Mouse (Mus musculus): Measurements from ENCODE around the gene Mpig6b. TPM values are rescaled to one million over a fixed set of nuclear protein-coding genes. Genes with fewer than 3 reads are reported as not detected.

Gene Mpig6b
- 0.36 and 0.46 TPM in 2 replicates for polyA plus RNA-seq (2014; fragmentation: Nextera tagmentation; extraction: Ambion mirVana)

DNA sequence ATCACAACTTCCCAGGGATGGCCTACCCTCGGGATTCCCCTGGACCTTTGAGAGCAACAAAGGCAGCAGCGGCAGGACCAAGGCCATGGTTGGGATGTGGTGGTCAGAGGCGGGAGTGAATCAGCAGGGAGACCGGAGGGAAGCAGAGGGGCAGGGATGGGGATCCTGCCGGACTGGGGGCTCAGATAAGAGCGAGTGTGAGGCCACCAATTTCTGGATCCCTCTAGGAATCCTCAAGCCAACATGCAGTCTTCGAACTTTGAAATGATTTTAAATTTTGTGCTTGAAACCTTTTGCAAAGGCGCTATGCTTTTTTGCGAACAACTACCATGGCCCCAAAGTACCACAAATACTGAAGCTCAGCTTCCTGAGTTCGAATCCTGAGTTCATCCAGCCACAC, at the start of gene Mpig6b:
Gene Mpig6b, minus strand, starts transcription at position 101 of the 400 bp plus-strand sequence.
- Histone ChIP-seq H3K9me3 (ENCODE audit: control insufficient read depth, low read length) (no peaks in the 10 kb centered on the region), H3K27ac (ENCODE audit: low read depth, low read length) (0 out of 2 replicates have a peak within 1 kb of the TSS, but pooled peaks have one; percentile 15), H3K27me3 (ENCODE audit: control insufficient read depth, insufficient read depth, low read length) (no peaks in the 10 kb centered on the region; the same call in 1 of the 2 replicates), H3K36me3 (ENCODE audit: control insufficient read depth, insufficient read depth, low read length) (peaks cover 23% of the 10 kb centered on the region), H3K4me2 (replicated peaks; ENCODE audit: low read depth, low read length) (peak within 1 kb of the TSS; percentile 71), H3K4me1 (ENCODE audit: control insufficient read depth, insufficient read depth, low read length) (peaks cover 24% of the 10 kb centered on the region), H3K4me3 (ENCODE audit: low read length) (peak within 1 kb of the TSS; percentile 35), H3K9ac (ENCODE audit: low read depth, low read length) (peak within 1 kb of the TSS; percentile 50; the same call in 1 of the 2 replicates)
- no peak for ATAC-seq (ENCODE audit: low FRiP score, low TSS enrichment)
- WGBS: 50% methylated on average over 10 of the region's 10 CpGs

DNA sequence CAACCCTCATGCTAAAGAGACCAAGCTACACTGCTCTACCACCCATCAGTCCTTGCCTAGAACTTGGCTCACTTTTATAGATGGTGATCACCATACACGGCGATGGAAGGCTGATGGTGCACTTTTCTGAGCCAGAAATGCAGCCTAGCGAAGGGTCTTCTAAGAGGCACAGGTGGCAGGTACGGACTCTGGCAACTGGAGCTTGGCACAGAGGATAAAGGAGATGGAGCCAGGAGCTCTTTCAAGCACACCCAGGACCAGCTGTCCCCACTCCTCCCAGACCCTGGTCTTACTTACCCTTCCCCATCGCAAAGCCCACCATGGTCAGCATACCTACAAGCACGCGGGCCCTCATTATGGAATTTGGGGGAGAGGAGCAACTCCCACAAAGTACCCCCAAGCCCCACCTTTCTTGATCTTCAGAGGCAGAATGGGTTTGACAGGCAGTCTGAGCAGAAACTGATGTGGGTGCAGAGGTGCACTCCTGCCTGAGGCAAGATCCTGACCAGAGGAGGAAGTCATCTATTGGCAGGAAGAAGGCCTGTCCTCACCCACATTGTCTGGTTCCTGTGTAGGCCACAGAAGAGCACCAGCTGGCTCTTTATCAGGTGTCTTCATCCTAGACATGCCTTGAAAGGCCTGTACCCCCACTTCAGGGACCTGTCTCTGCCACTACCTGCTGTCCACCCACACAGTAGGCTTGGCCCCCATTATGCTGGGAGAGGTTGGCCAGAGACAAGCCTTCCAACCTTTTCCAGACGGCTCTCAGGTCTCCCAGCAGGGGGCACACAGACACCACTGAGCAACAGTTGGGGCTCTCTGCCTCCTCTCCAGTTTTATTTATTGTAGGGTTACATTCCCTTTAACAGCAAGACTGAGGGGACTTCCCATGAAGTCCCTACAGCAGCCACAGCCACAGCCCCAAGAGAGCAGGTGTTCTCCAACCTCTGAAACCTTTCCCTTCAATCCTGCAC, 49.3 kb upstream of the Mpig6b start, which contains the start of gene Ly6g5b:
Gene Ly6g5b, minus strand, starts transcription at position 383 of the 974 bp plus-strand sequence.
- Histone ChIP-seq H3K27ac (ENCODE audit: low read depth, low read length) (no peak within 1 kb of the TSS), H3K9ac (ENCODE audit: low read depth, low read length) (no peak within 1 kb of the TSS), H3K9me3 (ENCODE audit: control insufficient read depth, low read length) (no peaks in the 10 kb centered on the region), H3K4me3 (ENCODE audit: low read length) (no peak within 1 kb of the TSS), H3K36me3 (ENCODE audit: control insufficient read depth, insufficient read depth, low read length) (peaks cover 53% of the 10 kb centered on the region), H3K27me3 (ENCODE audit: control insufficient read depth, insufficient read depth, low read length) (no peaks in the 10 kb centered on the region), H3K4me1 (ENCODE audit: control insufficient read depth, insufficient read depth, low read length) (peaks cover 7% of the 10 kb centered on the region), H3K4me2 (replicated peaks; ENCODE audit: low read depth, low read length) (no peak within 1 kb of the TSS)
- ATAC-seq (ENCODE audit: low FRiP score, low TSS enrichment): no peak
- WGBS: 80% methylated on average over 8 of the region's 8 CpGs

GRCm38 (mm10) chr17:35111774-35112173, 45.8 kb upstream of the Mpig6b start:
- 80% methylated on average over 9 of the region's 9 CpGs for WGBS
- no peak for ATAC-seq (ENCODE audit: low FRiP score, low TSS enrichment)
- H3K4me2 ChIP-seq (replicated peaks; ENCODE audit: low read depth, low read length): no peak overlapping the region
- peaks cover 23% of the 10 kb centered on the region for H3K36me3 ChIP-seq (ENCODE audit: control insufficient read depth, insufficient read depth, low read length)
- H3K4me1 ChIP-seq (ENCODE audit: control insufficient read depth, insufficient read depth, low read length): no peaks in the 10 kb centered on the region
- H3K9me3 ChIP-seq (ENCODE audit: control insufficient read depth, low read length): no peaks in the 10 kb centered on the region
- H3K4me3 ChIP-seq (ENCODE audit: low read length): no peak overlapping the region
- H3K27me3 ChIP-seq (ENCODE audit: control insufficient read depth, insufficient read depth, low read length): no peaks in the 10 kb centered on the region
- H3K9ac ChIP-seq (ENCODE audit: low read depth, low read length): no peak overlapping the region
- no peak overlapping the region for H3K27ac ChIP-seq (ENCODE audit: low read depth, low read length)

DNA sequence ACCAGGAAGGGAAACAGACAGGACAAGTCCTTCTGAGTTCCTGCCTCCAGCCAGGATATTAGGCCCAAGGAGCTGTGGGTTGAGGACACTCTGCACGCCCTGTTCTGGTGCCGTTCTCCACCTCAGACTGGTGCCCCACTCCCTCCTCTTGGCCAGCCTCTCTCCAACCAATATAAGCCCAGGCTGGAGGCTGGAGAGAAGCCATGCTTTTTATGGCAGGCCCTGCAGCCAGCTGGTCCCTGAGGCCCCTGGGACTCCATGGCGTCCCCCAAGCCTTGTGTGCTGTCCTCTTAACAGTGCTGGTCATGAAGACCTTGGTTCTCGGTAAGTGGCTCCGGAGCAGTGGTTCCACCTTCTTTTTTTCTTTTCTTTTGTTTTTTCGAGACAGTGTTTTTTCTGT, 42.1 kb upstream of the Mpig6b start, which contains the start of gene Ly6g5c:
Gene Ly6g5c, plus strand, starts transcription at position 183 of the 400 bp plus-strand sequence.
- ATAC-seq (ENCODE audit: low FRiP score, low TSS enrichment): no peak
- Histone ChIP-seq H3K4me3 (ENCODE audit: low read length) (no peak within 1 kb of the TSS), H3K4me2 (replicated peaks; ENCODE audit: low read depth, low read length) (no peak within 1 kb of the TSS), H3K36me3 (ENCODE audit: control insufficient read depth, insufficient read depth, low read length) (peaks cover 7% of the 10 kb centered on the region), H3K27ac (ENCODE audit: low read depth, low read length) (no peak within 1 kb of the TSS), H3K27me3 (ENCODE audit: control insufficient read depth, insufficient read depth, low read length) (no peaks in the 10 kb centered on the region), H3K9ac (ENCODE audit: low read depth, low read length) (no peak within 1 kb of the TSS), H3K9me3 (ENCODE audit: control insufficient read depth, low read length) (no peaks in the 10 kb centered on the region), H3K4me1 (ENCODE audit: control insufficient read depth, insufficient read depth, low read length) (peaks cover 4% of the 10 kb centered on the region; the same call in 1 of the 2 replicates)
- 76% methylated on average over 6 of the region's 6 CpGs for WGBS

DNA sequence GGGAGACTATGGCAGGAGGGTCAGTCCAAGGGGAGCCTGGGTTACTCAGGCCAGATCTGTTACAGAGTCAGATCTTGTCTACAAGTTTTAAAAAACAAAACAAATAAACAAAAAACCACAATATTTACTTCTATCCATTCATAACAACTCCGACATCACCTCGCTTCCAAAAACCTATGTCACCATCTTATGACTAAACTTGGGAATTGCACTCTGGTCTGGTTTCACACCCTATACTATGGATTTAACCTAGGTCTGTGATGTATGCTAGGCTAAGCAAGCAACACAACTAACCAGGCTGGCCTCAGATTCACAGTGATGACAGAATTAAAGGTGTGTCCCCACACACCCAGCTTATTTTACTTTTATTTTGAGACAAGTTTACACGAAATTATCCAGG, 40.5 kb upstream of the Mpig6b start:
- no peaks in the 10 kb centered on the region for H3K9me3 ChIP-seq (ENCODE audit: control insufficient read depth, low read length)
- peaks cover 22% of the 10 kb centered on the region for H3K36me3 ChIP-seq (ENCODE audit: control insufficient read depth, insufficient read depth, low read length)
- no peak overlapping the region for H3K27ac ChIP-seq (ENCODE audit: low read depth, low read length)
- no peak overlapping the region for H3K9ac ChIP-seq (ENCODE audit: low read depth, low read length)
- H3K4me1 ChIP-seq (ENCODE audit: control insufficient read depth, insufficient read depth, low read length): peaks cover 7% of the 10 kb centered on the region; the same call in 1 of the 2 replicates
- no peaks in the 10 kb centered on the region for H3K27me3 ChIP-seq (ENCODE audit: control insufficient read depth, insufficient read depth, low read length)
- H3K4me2 ChIP-seq (replicated peaks; ENCODE audit: low read depth, low read length): no peak overlapping the region
- 76% methylated on average over 3 of the region's 3 CpGs for WGBS
- H3K4me3 ChIP-seq (ENCODE audit: low read length): no peak overlapping the region
- no peak for ATAC-seq (ENCODE audit: low FRiP score, low TSS enrichment)

GRCm38 (mm10) chr17:35105740-35106389, 39.9 kb upstream of the Mpig6b start:
- 0 out of 2 replicates have a peak overlapping the region, but pooled peaks have one; percentile 40 for H3K9ac ChIP-seq (ENCODE audit: low read depth, low read length)
- peak overlapping the region; percentile 28 for H3K4me2 ChIP-seq (replicated peaks; ENCODE audit: low read depth, low read length)
- no peaks in the 10 kb centered on the region for H3K27me3 ChIP-seq (ENCODE audit: control insufficient read depth, insufficient read depth, low read length)
- no peak overlapping the region for H3K4me3 ChIP-seq (ENCODE audit: low read length)
- peaks cover 10% of the 10 kb centered on the region; the same call in 1 of the 2 replicates for H3K4me1 ChIP-seq (ENCODE audit: control insufficient read depth, insufficient read depth, low read length)
- peaks cover 28% of the 10 kb centered on the region for H3K36me3 ChIP-seq (ENCODE audit: control insufficient read depth, insufficient read depth, low read length)
- WGBS: 25% methylated on average over 13 of the region's 13 CpGs
- H3K27ac ChIP-seq (ENCODE audit: low read depth, low read length): no peak overlapping the region
- H3K9me3 ChIP-seq (ENCODE audit: control insufficient read depth, low read length): no peaks in the 10 kb centered on the region
- ATAC-seq (ENCODE audit: low FRiP score, low TSS enrichment): peak; percentile 33; the same call in 1 of the 2 replicates

- peaks cover 39% of the 10 kb centered on the region for H3K36me3 ChIP-seq (ENCODE audit: control insufficient read depth, insufficient read depth, low read length)
- ATAC-seq (ENCODE audit: low FRiP score, low TSS enrichment): no peak
- no peak overlapping the region for H3K4me3 ChIP-seq (ENCODE audit: low read length)
- H3K9ac ChIP-seq (ENCODE audit: low read depth, low read length): no peak overlapping the region
- WGBS: 78% methylated on average over 6 of the region's 6 CpGs
- peaks cover 10% of the 10 kb centered on the region; the same call in 1 of the 2 replicates for H3K4me1 ChIP-seq (ENCODE audit: control insufficient read depth, insufficient read depth, low read length)
- no peaks in the 10 kb centered on the region for H3K27me3 ChIP-seq (ENCODE audit: control insufficient read depth, insufficient read depth, low read length)
- H3K4me2 ChIP-seq (replicated peaks; ENCODE audit: low read depth, low read length): no peak overlapping the region
- H3K9me3 ChIP-seq (ENCODE audit: control insufficient read depth, low read length): no peaks in the 10 kb centered on the region
- no peak overlapping the region for H3K27ac ChIP-seq (ENCODE audit: low read depth, low read length)
These were observed 38.8 kb upstream of the Mpig6b start for GRCm38 (mm10) chr17:35104754-35105153.

DNA sequence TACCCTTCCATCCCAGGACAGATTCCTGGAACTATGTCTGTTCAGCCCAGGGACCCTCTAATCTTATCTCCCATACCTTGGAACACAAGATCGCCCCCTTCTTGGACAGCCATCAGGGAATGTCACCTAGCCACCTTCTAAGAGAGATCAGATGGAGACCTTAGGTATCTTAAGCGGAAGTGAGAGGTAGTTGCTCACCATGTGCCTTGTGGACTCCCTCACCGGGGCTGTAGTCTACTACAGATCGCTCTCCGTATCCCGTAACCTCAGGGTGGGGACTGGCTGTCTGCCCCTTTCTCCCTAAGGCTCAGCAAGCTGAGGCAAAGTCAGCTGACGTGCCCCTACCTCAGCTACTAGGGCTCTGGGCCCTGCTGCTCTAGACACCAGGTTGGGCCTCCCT, 38.1 kb upstream of the Mpig6b start:
- no peak overlapping the region for H3K4me2 ChIP-seq (replicated peaks; ENCODE audit: low read depth, low read length)
- H3K4me3 ChIP-seq (ENCODE audit: low read length): no peak overlapping the region
- no peak for ATAC-seq (ENCODE audit: low FRiP score, low TSS enrichment)
- H3K4me1 ChIP-seq (ENCODE audit: control insufficient read depth, insufficient read depth, low read length): peaks cover 10% of the 10 kb centered on the region; the same call in 1 of the 2 replicates
- H3K27ac ChIP-seq (ENCODE audit: low read depth, low read length): no peak overlapping the region
- H3K27me3 ChIP-seq (ENCODE audit: control insufficient read depth, insufficient read depth, low read length): no peaks in the 10 kb centered on the region
- H3K36me3 ChIP-seq (ENCODE audit: control insufficient read depth, insufficient read depth, low read length): peaks cover 45% of the 10 kb centered on the region
- 93% methylated on average over 7 of the region's 7 CpGs for WGBS
- no peaks in the 10 kb centered on the region for H3K9me3 ChIP-seq (ENCODE audit: control insufficient read depth, low read length)
- no peak overlapping the region for H3K9ac ChIP-seq (ENCODE audit: low read depth, low read length)
